Mouse (Mus musculus): ENCODE measurements around the gene Slc7a7.
A peak's percentile ranks its signal among the peaks of the same experiment; 100 is the strongest.
"Not testable (repeated sequence)": the region's sequence is repeated elsewhere in the genome, so short reads cannot be mapped to it uniquely, and the experiment has no call there.

Slc7a7 gene

GRCm38 (mm10) chr14:54371460-54371859, 46.1 kb downstream of the Slc7a7 start:
- no peak for DNase-seq (ENCODE audit: low spot score)

DNA sequence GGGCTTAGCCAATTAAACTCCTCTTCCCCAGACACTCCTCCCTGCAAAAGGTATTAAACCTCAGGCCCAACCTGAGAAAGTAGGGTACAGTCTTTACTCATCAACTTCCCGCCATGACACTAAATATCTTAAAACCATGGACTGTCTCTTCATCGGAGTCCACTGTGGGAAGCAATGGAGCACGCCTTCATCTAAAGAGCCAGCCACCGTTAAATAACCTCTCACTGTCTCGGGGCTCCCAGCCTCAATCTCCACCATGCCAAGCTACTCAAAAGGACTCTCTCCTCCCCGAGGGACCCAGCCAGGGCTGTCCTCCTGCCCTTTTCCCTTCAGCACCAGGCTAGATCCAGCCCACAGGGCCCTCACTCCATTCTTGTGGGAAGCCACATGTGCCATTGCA, 47.0 kb downstream of the Slc7a7 start:
- no peak for DNase-seq (ENCODE audit: low spot score)

- DNase-seq (ENCODE audit: low spot score): no peak
Observed at GRCm38 (mm10) chr14:54369372-54369771, 48.2 kb downstream of the Slc7a7 start.

DNA sequence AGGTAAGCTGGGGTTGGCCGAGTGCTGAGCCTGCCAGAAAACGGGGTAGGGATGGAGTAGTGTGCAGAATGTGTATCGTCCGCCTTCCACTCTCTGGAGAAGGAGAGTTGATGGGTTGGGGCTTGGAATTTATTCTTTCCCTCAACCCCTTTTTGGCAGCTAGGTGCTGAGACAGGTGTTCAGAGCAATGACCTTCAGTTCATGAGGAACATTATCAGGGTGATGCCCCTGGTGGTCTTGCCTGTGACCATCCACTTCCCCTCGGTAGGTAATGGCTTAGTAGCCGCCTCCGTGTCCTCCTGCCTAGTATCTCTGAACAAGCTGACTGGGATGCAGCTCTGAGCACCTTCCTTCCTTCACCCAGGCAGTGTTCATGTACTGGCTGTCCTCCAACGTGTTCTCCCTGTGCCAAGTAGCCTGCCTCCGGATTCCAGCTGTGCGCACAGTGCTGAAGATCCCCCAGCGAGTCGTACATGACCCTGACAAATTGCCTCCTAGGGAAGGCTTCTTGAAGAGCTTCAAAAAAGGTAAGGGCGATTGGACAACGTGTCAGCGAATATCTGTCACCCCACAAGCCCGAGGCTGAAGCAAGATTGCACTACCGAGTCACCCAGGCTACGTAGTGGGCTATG, 50.0 kb downstream of the Slc7a7 start:
- no peak for DNase-seq (ENCODE audit: low spot score)

GRCm38 (mm10) chr14:54366581-54366980, 51.0 kb downstream of the Slc7a7 start:
- no peak for DNase-seq (ENCODE audit: low spot score)

DNA sequence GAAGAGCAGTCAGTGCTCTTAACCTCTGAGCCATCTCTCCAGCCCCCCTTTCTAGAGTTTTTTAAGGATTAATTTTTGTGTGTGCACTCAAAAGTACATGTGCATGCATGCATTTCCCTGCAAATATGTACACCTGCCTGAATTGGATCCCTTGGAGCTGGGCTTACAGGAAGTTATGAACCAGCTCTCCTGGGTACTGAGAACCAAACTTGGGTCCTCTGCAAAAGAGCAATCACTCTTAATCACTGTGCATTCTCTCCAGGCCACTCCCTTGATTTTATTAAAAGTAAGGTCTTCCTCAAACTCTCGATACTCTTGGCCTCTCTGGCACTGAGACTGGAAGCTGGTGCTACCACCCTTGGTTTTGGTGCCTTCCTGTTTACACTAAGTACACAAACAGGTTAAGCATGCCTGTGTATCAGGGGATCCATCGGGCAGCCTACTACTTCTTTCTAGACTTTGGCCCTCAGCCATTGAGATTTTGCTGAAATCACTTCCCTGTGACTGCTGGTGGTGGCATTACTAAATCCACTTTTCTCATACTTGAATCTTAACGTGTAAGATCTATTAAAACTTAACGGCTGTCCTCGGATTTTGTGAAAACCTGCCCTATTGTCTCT, 52.4 kb downstream of the Slc7a7 start:
- DNase-seq (ENCODE audit: low spot score): no peak

DNA sequence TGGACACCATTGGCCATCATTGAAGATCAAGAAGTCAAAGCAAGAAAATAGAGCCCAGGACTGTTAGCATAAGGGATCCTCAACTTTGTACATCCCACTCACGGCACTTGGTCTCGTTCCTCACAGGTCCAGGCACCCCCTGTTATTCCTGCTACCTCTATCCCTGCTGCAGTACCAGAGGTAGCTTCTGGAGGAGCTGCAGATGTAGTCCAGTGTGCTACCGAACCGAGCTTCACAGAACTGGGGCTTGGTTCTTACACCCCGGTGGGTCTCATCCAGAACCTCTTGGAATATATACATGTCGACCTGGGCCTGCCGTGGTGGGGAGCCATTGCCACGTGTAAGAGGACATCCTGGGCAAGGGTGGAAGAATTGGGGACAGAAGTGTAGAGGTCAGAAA, 54.4 kb downstream of the Slc7a7 start:
- DNase-seq (ENCODE audit: low spot score): no peak

DNA sequence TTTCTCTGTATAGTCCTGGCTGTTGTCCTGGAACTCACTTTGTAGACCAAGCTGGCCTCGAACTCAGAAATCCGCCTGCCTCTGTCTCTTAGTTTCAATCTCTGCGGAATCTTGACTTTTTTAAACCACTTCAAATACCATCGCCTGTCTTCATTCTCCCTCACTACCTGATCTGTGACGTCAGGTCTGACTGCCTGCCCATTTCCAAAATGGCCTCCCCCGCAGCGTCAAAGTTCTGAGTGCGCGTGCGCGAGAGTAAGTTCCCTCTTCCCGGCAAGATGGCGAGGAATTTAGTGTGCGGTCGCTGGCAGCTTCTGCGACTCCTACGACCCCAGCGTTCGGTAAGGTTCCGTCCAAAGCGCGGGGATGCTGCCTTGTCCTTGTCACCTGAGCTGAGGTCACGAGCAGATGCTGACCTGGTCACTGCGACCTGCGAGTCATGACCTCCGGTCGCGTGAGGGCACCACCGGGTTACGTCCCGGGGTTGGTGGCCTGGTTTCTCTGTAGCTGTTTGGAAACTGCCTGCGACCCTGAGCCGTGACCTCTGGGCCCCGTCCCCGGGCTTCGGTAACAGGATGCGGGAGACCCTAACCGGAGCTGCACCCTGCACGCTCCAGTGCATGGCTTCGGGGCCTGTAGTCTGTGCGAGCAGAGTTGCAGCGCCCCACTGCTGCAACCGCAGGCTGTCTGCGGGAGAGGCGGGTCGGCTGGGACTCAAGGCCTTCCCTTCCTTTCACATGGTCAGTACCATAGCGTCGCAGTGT, 56.8 kb downstream of the Slc7a7 start, which contains the start of gene Oxa1l:
Oxa1l (plus strand) TSS at position 258 of the 764 bp plus-strand sequence.
- DNase-seq (ENCODE audit: low spot score): peak; percentile 97

- DNase-seq (ENCODE audit: low spot score): no peak
Observed at GRCm38 (mm10) chr14:54354406-54354805, 63.2 kb downstream of the Slc7a7 start.

DNA sequence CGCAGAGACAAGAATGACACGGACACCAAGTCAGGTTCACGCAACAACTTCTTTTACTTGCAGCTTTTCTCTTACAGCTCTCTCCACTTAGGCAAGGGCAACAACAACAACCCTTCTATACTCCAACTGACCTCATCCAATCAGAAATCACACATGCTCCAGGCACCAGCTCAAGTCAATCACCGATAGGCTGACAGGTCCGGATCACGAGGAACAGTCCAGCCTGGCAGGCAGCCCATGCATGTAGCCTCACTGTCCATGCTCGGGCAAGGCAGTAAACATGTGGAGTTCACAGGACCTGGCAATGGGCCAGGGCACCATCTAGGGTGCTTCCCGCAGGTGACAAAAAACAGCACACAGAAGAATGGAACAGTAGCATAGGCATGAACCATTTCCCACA, 65.3 kb downstream of the Slc7a7 start:
- DNase-seq (ENCODE audit: low spot score): no peak

GRCm38 (mm10) chr14:54350773-54351541, 66.6 kb downstream of the Slc7a7 start:
- peak; percentile 15 for DNase-seq (ENCODE audit: low spot score)

DNA sequence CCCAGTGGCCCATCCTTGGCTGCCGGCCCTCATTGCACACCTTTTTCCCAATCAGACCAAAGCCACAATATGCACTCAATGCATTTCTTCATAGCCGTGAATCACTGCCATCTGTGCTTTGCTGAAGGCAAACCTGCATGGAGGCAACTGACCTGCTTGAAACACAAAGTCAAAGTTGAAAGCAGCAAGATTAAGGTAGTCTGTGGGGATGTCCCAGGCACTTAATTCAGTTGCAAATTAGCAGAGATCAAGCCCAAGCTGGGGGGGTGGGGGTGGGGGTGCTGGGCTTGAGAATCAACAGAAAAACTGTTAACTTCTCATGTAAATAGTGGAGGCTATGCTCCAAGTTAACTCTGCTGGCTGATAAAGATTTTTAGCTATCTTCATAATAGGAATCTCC, 75.8 kb downstream of the Slc7a7 start:
- not testable (repeated sequence) for DNase-seq (ENCODE audit: low spot score)

GRCm38 (mm10) chr14:54340836-54341235, 76.7 kb downstream of the Slc7a7 start:
- no peak for DNase-seq (ENCODE audit: low spot score)

DNA sequence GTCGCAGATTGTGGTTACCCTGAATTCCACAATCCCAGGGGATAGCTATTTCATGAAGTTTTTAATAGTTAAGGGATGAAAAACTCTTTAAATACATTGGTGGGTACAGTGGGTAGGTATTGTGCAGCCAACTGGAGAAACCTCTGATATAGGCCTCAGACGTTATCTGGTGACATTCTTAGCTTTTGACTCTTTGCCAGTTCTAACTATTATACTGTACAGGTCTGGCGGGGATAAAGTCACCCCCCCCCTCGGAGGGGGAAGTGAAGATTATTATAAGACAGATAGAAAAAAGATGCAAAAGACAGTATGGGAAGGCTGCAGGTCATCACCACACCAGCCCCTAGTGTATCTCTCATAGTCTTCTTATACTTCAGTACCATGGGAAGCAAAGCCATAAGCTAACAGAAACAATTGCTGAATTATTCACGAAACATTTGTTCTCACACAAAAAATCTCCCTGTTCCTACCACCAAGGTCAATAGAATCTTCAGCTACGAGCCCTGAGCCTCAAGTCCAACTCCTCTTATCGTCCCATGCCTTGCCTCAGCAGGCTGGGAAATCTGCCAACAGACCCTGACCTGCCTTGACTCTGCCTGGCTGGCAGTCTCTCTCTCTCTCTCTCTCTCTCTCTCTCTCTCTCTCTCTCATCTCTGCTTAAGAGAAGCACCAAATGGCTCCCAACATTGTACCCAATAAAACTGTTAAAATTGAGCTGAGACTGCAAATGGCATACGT, 84.0 kb downstream of the Slc7a7 start:
- no peak for DNase-seq (ENCODE audit: low spot score)

DNA sequence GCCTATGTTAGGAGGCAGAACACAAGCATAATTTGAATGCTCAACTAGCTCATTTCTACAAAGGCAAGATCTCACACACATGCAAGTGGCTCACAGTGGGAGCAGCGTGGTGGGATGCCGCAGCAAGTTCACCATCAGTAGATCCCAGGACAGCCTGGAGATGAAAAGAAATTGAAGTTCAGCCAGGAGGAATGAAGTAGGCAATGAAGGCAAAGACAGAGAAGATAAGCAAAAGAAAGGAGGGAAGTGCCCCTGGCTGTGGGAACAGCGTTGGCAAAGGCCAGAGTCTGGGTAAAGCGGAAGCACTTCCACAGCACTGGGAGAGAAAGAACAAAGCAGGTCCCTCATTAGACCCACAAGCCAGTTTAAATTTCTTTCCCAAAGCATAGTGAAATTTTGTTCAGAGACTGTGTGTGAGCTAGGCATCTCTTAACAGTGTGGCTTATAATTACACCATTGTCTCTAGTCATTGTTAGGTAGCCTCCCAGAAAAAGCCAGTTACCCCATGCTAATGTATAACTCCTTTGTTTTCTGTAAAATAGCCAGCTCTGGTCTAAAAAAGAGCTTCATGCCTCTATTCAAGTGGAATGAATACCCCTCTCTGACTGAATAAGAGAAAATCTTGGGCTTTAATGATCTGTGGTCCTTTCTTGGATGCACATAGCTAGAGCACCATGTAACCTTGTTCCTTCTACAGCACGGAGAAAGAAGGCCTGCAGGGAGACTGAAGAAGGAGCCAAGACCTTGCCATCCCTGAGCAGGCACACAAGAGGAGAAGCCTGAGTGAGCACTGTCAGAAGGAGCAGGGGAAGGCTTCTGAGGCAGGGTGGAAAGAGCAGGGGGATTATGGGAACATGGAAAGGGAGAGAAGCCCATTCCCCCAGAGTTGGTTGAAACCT, 85.2 kb downstream of the Slc7a7 start:
- DNase-seq (ENCODE audit: low spot score): no peak

- DNase-seq (ENCODE audit: low spot score): no peak
Observed at GRCm38 (mm10) chr14:54331178-54331577, 86.4 kb downstream of the Slc7a7 start.

DNA sequence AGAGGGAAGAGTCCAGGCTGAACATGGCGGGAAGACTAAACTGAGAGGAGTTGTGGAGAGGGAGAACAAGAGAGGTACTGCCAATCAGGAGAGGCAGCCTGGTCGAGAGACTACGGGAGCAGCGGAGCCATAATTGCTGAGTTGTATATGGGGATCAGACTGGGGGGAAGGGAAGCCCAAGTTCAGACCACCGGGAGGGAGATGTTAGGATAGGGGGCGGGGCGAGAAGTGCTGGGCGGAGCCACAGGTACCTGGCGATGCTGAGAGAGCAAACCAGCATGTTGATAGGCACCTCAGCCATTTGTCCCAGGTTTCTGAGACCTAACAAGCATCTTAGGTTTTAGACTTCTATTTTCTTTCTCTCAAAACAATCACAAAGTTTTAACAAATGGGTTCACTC, 88.4 kb downstream of the Slc7a7 start:
- DNase-seq (ENCODE audit: low spot score): no peak

GRCm38 (mm10) chr14:54328548-54328947, 89.0 kb downstream of the Slc7a7 start:
- no peak for DNase-seq (ENCODE audit: low spot score)

GRCm38 (mm10) chr14:54324486-54324885, 93.1 kb downstream of the Slc7a7 start:
- no peak for DNase-seq (ENCODE audit: low spot score)

DNA sequence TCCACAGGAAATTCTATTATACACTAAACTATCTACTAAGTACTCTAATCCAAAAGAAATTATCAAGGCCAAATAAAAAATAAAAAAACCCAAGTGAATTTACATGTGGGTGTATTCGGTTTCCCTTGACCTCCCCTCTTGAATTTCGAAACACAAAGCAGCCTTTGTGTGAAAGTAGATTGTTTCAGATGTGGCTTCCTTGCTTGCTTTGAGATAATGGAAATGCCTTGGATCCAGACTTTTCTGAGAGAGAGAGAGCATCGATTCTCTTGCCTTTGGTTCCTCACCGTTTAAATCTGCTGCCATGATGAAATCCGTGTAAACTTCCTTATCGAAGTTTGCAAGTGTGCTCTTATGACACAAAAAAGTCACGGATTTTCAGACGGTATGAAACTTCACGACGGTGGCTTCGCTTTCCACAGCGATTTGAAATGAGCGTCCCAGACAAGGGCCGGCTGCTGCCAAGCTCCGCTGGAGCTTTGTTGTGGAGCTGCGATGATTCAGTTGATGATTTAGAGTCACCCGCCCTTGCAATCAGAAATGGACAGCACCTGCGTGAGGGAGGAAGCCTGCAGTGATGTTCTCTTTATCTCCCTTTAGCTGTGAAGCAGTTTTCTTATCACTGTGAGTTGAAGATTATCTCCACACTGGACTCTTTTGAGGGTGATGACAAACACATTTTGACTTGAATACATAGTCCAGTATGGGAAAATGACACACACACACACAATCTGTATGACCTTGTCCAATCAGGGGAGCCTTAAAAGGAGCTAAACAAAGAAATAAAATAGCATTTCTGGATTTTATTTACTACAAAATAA, 95.8 kb downstream of the Slc7a7 start:
- DNase-seq (ENCODE audit: low spot score): no peak

Measured in T-cell, adult 2 months (primary cell).